Mouse (Mus musculus) c-Kit-negative CD71-positive TER-119-positive erythroid progenitor cells, embryonic 14.5 days (primary cell): Measurements from ENCODE around the gene C1galt1.

Experiments used
- DNase-seq: peaks from one replicate; pipeline ENCODE4 v3.0.0-alpha.2; 2013; ENCODE audit warnings: low read depth, low spot score

C1galt1 gene

GRCm38 (mm10) chr6:7844802-7845679 is at the start of gene C1galt1:
TSS of gene C1galt1 (plus strand) at chr6:7844842.
- peak; percentile 52 for DNase-seq

GRCm38 (mm10) chr6:7799969-7800368 is 44.7 kb upstream of the C1galt1 start:
- DNase-seq = no peak

GRCm38 (mm10) chr6:7803765-7804542 is 40.7 kb upstream of the C1galt1 start:
- DNase-seq = no peak

GRCm38 (mm10) chr6:7814146-7814545 is 30.5 kb upstream of the C1galt1 start:
- DNase-seq = no peak

GRCm38 (mm10) chr6:7816233-7816632 is 28.4 kb upstream of the C1galt1 start:
- no peak for DNase-seq

GRCm38 (mm10) chr6:7822688-7823087 is 22.0 kb upstream of the C1galt1 start:
- DNase-seq = no peak

GRCm38 (mm10) chr6:7830793-7831192 is 13.8 kb upstream of the C1galt1 start:
- DNase-seq = no peak

- DNase-seq = no peak
These were observed 12.0 kb upstream of the C1galt1 start for GRCm38 (mm10) chr6:7832564-7833175.

GRCm38 (mm10) chr6:7843726-7844411 is 773 bp upstream of the C1galt1 start:
- no peak for DNase-seq

GRCm38 (mm10) chr6:7844412-7844801 is 235 bp upstream of the C1galt1 start:
- DNase-seq = peak; percentile 89

GRCm38 (mm10) chr6:7845680-7846017 is 1.0 kb downstream of the C1galt1 start:
- DNase-seq = peak; percentile 46

- DNase-seq = no peak
These were observed 2.2 kb downstream of the C1galt1 start for GRCm38 (mm10) chr6:7846726-7847439.

- DNase-seq = no peak
These were observed 3.4 kb downstream of the C1galt1 start for GRCm38 (mm10) chr6:7847890-7848508.

- DNase-seq = no peak
These were observed 4.1 kb downstream of the C1galt1 start for GRCm38 (mm10) chr6:7848714-7849113.

GRCm38 (mm10) chr6:7851036-7851435 is 6.4 kb downstream of the C1galt1 start:
- DNase-seq = no peak

- DNase-seq = no peak
These were observed 8.3 kb downstream of the C1galt1 start for GRCm38 (mm10) chr6:7852919-7853318.

GRCm38 (mm10) chr6:7853461-7853860 is 8.8 kb downstream of the C1galt1 start:
- DNase-seq = no peak

GRCm38 (mm10) chr6:7856682-7857290 is 12.1 kb downstream of the C1galt1 start:
- no peak for DNase-seq

- no peak for DNase-seq
These were observed 13.0 kb downstream of the C1galt1 start for GRCm38 (mm10) chr6:7857356-7858247.
